21 mouse cellular contexts compared by ENCODE assay signal in the genomic region with DNA sequence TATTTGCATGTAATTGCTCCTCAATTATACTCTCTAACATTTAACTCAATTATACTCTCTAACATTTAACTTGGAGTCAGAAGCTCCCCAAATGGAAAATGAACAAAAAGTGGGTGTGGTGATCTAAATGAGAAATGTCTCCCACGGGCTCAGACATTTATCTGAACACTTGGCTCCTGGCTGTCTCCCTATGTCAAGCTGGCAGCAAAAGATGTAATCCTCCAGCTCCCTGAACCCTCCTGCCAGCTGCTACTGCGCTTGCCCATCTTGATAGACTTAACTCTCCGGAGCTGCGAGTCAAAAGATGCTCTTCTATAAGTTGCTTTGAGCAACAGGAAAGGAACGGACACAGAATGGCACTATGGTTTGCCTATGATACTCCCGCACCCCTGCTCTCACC. TPM values are rescaled to one million over a fixed set of nuclear protein-coding genes. Genes with fewer than 3 reads are reported as not detected.
"Had no signal": no experiment of that assay in that cellular context is flagged by ENCODE, and none has a peak within 500 bp of the region (broad histone marks: within the 10 kb centered on the region; RNA-seq: fewer than 3 reads in every experiment).

No protein-coding gene starts in this region.

- ATAC-seq: intestine, embryonic 15.5 days; liver, postnatal 0 days; midbrain, embryonic 15.5 days had no signal

- H3K27ac ChIP-seq: intestine, embryonic 15.5 days; limb, embryonic 15.5 days; liver, embryonic 13.5 days; lung, embryonic 15.5 days; macrophage; midbrain, embryonic 15.5 days; stomach, postnatal 0 days had no signal

- H3K9me3 ChIP-seq: intestine, embryonic 15.5 days; limb, embryonic 15.5 days; liver, embryonic 13.5 days; lung, embryonic 15.5 days; midbrain, embryonic 15.5 days had no signal

- H3K4me2 ChIP-seq: intestine, embryonic 15.5 days; limb, embryonic 15.5 days; liver, embryonic 13.5 days; lung, embryonic 15.5 days; midbrain, embryonic 11.5 days; midbrain, embryonic 15.5 days had no signal

- H3K27me3 ChIP-seq: intestine, embryonic 15.5 days; limb, embryonic 15.5 days; liver, embryonic 13.5 days; lung, embryonic 15.5 days; midbrain, embryonic 15.5 days had no signal

- H3K36me3 ChIP-seq: intestine, embryonic 15.5 days; limb, embryonic 15.5 days; liver, embryonic 13.5 days; lung, embryonic 15.5 days; midbrain, embryonic 15.5 days had no signal

- H3K9ac ChIP-seq: intestine, embryonic 15.5 days; limb, embryonic 15.5 days; liver, embryonic 13.5 days; liver, postnatal 0 days; lung, embryonic 15.5 days; midbrain, embryonic 15.5 days had no signal

- H3K4me3 ChIP-seq: intestine, embryonic 15.5 days; limb, embryonic 15.5 days; liver, embryonic 13.5 days; lung, embryonic 15.5 days; midbrain, embryonic 15.5 days had no signal

- DNase-seq: kidney, adult 18-20 months; kidney, postnatal 10 days; kidney, postnatal 4 days; liver, embryonic 13.5 days; liver, postnatal 0 days; lung, postnatal 14 days; right cerebral cortex, adult 18-20 months; right cerebral cortex, postnatal 25 days; thymus, adult 18-20 months; thymus, postnatal 25 days had no signal

- H3K4me1 ChIP-seq: intestine, embryonic 15.5 days; limb, embryonic 15.5 days; liver, embryonic 13.5 days; lung, embryonic 15.5 days; megakaryocyte, embryonic 14.5 days; midbrain, embryonic 15.5 days had no signal

RNA-seq across cellular contexts. Expression of gene Fbll1, which starts 54.1 kb away (rescaled TPM):
- polyA plus RNA-seq: kidney, embryonic 14.5 days; limb, embryonic 11.5 days; liver, embryonic 13.5 days; liver, postnatal 0 days; macrophage; urinary bladder, adult 2 months had no signal
